Mouse (Mus musculus) right cerebral cortex, postnatal 25 days (tissue): ENCODE measurements around the gene Slc23a4.
A peak's percentile ranks its signal among the peaks of the same experiment; 100 is the strongest.

Experiments
- DNase-seq: peaks from one replicate; pipeline ENCODE4 v3.0.0; 2022

Gene Slc23a4

GRCm38 (mm10) chr6:34954926-34955861 is 33.0 kb downstream of the Slc23a4 start:
- DNase-seq: no peak

DNA sequence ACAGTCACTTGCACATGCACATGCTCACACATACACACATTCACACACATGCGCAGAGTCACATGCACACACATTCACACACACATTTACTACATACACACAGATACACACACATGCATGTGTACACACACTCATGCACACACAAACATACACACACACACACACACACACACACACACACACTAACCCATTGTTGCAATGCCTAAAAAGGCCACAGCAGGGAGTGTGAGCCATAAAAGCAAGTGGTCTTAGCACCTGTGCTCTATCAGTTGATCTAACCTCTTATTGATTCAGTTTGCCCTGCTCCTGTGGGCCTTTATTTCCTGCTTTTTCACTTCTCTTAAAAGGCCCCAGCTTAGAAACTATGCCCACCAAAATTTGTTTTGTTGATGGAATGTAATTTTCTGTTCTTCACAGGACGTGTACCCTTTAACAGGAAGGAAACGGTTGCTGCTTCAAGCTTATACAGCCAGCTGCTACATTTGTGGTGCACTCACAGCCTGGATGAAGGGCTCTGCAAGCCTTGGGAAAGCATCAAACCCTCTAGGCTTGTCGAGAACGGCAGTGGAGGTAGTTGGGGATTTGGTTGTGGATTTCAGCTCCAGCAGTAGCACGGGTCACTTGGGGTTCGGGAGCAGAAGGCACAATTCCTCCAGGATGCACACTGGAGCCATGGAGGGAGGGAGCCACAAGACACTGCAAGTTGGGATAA is 36.1 kb downstream of the Slc23a4 start:
- DNase-seq: no peak

DNA sequence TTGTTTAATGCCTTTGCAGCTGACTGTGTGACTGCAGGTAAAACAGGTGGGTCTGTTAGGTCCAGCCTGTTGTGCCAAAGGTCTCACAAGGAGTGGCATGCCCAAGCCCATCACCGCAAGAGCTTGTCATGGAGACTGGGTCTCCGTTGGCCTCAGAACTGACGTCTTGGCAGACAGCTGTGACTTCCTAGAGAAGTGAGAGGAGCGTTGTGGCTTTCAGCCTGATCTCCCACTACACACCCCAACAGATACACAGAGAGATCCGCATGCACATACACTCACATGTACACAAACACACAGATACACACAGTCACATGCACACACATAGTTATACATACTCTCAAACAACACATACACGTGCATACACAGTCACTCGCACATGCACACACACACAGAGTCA is 36.7 kb downstream of the Slc23a4 start:
- no peak for DNase-seq

DNA sequence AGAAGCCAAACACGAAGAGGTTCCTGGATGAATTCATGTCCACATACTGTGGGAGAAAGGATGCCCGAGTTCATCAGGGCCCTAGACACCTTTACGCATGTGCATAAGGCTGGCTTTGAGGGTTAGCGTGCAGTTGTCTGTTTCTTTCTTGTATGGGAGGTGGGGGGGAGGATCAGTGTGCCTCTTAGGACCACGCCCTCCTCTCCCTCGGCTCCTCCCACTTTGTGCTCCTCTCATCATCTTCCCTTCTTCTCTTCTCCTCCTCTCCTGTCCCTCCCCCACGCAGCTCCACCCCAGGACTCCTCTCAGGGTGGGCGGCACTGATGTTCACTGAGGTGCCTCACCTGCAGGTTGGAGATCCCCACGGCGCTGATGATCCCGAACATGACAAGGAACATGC is 39.7 kb downstream of the Slc23a4 start:
- peak; percentile 6 for DNase-seq

DNA sequence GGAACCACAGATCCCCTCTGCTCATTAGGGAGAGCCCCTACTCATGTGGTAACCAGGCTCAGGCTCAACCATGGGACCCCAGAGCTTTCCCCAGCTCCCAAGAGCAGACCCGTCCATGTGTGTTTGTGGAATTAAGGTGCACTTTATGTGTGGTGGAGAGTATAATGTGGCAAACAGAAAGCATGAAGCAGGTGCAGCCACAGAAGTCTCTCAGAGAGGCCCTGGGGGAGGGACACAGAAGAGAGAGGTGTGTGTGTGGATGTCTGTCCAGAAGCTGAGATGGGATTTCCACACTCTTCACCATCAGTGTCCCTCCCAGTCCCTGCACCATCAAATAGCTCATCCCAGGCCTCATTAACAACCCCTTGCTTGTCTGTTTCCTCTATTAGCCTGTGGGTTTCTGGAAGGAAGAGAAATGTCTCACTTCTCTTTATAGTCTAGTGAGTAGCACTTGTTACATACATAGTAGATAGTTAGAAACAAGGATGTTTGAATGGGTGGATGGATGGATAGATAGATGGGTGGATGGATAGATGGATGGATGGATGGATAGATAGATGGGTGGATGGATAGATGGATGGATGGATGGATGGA is 41.6 kb downstream of the Slc23a4 start:
- no peak for DNase-seq

DNA sequence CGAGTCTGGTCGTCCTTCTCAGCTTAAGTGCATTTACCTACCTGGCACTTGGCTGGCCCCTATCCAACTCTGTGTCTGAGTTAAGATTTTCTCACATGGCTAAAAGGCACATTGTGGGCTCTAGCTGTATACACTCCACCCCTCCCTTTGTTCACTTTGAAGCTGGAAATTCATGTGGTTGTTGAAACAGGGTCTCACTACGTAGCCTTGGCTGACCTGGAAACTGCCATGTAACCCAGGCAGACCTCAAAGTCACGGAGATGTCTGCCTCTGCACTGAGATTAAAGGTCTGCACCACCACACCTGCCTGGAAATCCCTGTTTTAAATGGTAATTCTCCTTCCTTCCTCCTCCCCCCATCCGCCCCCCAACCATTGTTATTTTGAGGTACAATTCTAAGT is 44.7 kb downstream of the Slc23a4 start:
- no peak for DNase-seq

- no peak for DNase-seq
Observed at GRCm38 (mm10) chr6:34942446-34942845, 45.8 kb downstream of the Slc23a4 start.

GRCm38 (mm10) chr6:34941496-34941895 is 46.7 kb downstream of the Slc23a4 start:
- no peak for DNase-seq

GRCm38 (mm10) chr6:34939451-34939850 is 48.8 kb downstream of the Slc23a4 start:
- no peak for DNase-seq

DNA sequence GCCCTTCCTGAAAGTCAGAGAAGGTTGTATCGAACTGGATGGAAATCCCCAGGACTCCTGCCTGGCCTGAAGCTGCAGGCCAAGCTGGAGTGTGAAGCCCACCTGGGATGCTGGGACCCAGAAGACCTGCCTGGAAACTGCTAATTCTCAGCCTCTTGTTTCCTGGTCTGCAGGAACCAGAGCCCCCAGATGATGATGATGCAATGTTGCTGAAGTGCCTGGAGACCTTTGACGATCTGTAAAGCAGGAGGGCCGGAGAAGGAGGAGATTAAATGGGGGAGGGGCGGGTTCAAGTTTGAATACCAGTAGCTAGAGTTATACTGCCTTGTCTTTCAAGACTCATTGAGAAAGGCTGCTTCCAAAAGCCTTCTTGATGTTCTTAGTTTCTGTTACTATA is 49.3 kb downstream of the Slc23a4 start:
- no peak for DNase-seq

GRCm38 (mm10) chr6:34938280-34938928 is 49.8 kb downstream of the Slc23a4 start:
- DNase-seq: no peak

DNA sequence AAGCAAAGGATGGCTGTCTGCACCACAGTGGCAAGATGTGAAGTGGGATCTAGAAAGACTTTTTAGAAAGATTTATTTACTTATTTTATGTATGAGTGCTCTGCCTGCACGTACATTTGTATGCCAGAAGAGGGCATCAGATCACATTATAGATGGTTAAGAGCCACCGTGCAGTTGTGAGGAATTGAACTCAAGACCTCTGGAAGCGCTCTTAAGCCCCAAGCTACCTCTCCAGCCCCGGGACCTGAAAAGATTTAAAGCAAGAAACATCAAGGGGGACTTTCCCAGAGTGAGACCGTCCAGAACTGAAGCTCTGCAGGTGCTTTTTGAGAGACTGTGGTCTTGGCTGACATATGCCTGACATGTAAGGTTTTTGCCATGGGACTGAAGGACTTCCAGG is 51.5 kb downstream of the Slc23a4 start:
- no peak for DNase-seq

- no peak for DNase-seq
Observed at GRCm38 (mm10) chr6:34932633-34933032, 55.6 kb downstream of the Slc23a4 start.

DNA sequence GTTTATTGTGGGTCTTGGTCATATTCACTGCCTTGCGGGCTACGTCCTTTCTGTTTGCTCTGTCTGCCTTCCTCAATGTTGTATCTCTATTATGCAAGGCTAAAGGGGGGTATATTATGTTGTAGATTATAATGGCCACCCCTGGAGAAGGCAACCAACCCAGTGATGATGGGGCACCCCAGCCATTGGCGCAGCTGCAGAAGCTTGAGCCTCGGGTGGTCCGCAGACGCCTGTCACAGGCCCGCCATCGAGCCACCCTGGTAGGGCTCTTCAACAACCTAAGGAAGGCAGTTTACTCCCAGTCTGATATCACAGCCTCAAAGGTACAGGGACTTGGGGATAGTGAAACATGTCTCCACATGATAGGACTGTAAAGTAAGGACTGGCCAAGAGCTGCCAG is 60.6 kb downstream of the Slc23a4 start:
- no peak for DNase-seq

GRCm38 (mm10) chr6:34927156-34927555 is 61.0 kb downstream of the Slc23a4 start:
- peak; percentile 48 for DNase-seq

DNA sequence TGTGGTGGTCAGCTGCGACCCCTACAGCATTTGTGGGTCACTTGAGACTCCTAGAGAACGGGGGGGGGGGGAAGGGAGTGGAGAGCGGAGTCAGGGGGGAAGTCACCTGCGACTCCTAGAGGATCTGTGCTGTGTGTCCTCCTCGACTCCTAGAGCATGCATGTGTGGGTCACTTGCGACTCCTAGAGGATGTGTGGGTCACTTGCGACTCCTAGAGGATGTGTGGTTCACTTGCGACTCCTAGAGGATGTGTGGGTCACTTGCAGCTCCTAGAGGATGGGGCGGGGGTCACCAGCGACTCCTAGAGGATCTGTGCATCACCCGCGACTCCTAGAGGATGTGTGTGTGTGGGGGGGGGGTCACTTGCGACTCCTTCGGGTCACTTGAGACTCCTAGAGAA is 66.3 kb downstream of the Slc23a4 start:
- DNase-seq: no peak

DNA sequence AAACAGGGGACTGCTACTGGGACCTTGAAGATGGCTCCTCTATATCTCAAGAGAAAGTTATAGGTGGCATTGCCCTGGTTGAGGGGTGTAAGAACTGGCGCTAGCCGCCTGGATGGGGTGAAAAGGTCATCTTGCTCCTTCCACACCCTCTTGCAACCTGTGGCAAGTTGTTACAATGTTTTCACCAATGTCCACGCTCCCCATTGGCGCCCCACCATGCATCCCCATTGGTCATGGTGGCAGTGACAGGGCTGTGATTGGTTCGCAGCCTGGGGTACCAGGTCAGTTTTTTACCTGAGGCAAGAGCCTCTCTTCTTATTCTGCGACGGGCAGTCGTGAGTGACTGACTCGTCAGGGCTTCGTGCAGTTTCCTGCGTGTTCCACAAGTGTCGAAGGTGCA is 67.6 kb downstream of the Slc23a4 start:
- DNase-seq: no peak

DNA sequence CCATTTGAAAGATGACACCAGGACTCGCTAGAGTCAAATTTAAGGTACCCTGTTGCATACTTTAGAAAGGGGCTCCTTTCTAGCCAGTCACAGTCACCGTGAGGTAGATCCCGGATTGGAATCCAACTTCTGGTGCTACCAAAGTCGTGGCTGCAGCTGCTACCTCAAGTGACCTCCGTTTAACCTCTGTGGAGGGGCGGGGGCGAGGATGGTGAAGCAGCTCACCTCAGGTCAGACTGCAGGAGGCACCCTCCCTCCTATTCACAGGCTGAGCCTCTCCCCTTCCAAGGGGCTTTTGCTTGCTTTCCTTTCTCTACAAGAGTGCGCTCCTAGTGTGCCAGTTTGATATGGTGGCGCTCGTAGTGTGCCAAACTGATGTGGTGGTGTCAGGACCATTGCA is 68.2 kb downstream of the Slc23a4 start, which contains the start of gene Stra8:
TSS of gene Stra8 (plus strand) at position 208 of the 400 bp plus-strand sequence.
- DNase-seq: no peak

- DNase-seq: no peak
Observed at GRCm38 (mm10) chr6:34919146-34919545, 69.1 kb downstream of the Slc23a4 start.

- DNase-seq: no peak
Observed at GRCm38 (mm10) chr6:34914462-34914861, 73.7 kb downstream of the Slc23a4 start.

- DNase-seq: no peak
Observed at GRCm38 (mm10) chr6:34913341-34914040, 74.7 kb downstream of the Slc23a4 start.
